Mouse (Mus musculus): ENCODE results near the gene Mfsd4b5.
"Not testable (repeated sequence)": the region's sequence is repeated elsewhere in the genome, so short reads cannot be mapped to it uniquely, and the experiment has no call there.

The Mfsd4b5 gene

DNA sequence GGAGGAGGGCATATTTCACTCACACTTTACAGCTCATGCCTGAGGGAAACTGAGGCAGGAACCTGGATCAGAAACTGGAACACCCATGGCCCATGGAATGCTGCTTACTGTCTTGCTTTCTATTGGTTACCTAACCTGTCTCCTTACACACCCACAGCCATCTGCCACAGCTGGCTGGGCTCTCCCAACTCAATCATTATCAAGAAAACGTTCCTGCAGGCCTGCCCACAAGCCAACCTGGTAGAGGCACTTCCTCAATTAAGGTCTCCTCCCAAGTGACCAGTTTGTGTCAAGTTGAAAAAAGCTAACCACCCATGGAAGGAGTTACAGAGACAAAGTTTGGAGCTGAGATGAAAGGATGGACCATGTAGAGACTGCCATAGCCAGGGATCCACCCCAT, 24.5 kb downstream of the Mfsd4b5 start:
- H3K27me3 ChIP-seq (ENCODE audit: insufficient read depth, low read length): peaks cover 46% of the 10 kb centered on the region
- H3K4me3 ChIP-seq (replicated peaks; ENCODE audit: low read length): no peak overlapping the region
- no peaks in the 10 kb centered on the region for H3K36me3 ChIP-seq (ENCODE audit: insufficient read depth, low read length)
- TF ChIP-seq POU5F1 (IDR thresholded peaks at IDR 0.05; ENCODE audit: borderline replicate concordance, low read length) (no peak), CTCF (conservative IDR thresholded peaks at IDR 0.05; ENCODE audit: low read length) (no peak), NANOG (IDR thresholded peaks at IDR 0.05; ENCODE audit: borderline replicate concordance, low read length) (no peak)
- peaks cover 14% of the 10 kb centered on the region; the same call in 1 of the 2 replicates for H3K4me1 ChIP-seq (replicated peaks; ENCODE audit: low read depth, low read length)
- H3K9me3 ChIP-seq (ENCODE audit: low read length): peaks cover 7% of the 10 kb centered on the region; the same call in 1 of the 2 replicates

DNA sequence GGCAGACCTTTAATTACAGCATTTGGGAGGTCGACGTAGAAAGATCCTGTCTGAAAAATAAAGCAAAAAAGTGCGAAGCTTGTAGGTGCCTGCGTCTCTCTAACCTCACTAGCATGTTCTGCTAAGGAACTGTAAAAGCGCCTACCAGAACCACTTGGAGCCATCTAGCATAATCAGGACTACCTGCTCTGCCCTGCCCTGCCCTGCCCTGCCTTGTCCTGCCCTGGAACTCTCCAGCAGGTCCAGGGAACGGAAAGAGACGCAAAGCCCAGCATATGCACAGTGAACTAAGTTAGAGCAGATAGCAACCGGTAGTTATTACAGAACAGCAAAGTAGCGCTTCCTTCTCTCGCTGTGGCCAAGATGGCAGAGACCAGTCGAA, 26.0 kb downstream of the Mfsd4b5 start:
- Histone ChIP-seq H3K4me1 (replicated peaks; ENCODE audit: low read depth, low read length) (peaks cover 14% of the 10 kb centered on the region; the same call in 1 of the 2 replicates), H3K27me3 (ENCODE audit: insufficient read depth, low read length) (peaks cover 41% of the 10 kb centered on the region), H3K36me3 (ENCODE audit: insufficient read depth, low read length) (no peaks in the 10 kb centered on the region), H3K4me3 (replicated peaks; ENCODE audit: low read length) (no peak overlapping the region), H3K9me3 (ENCODE audit: low read length) (peaks cover 7% of the 10 kb centered on the region; the same call in 1 of the 2 replicates)
- TF ChIP-seq POU5F1 (IDR thresholded peaks at IDR 0.05; ENCODE audit: borderline replicate concordance, low read length) (no peak), CTCF (conservative IDR thresholded peaks at IDR 0.05; ENCODE audit: low read length) (no peak), NANOG (IDR thresholded peaks at IDR 0.05; ENCODE audit: borderline replicate concordance, low read length) (no peak)

DNA sequence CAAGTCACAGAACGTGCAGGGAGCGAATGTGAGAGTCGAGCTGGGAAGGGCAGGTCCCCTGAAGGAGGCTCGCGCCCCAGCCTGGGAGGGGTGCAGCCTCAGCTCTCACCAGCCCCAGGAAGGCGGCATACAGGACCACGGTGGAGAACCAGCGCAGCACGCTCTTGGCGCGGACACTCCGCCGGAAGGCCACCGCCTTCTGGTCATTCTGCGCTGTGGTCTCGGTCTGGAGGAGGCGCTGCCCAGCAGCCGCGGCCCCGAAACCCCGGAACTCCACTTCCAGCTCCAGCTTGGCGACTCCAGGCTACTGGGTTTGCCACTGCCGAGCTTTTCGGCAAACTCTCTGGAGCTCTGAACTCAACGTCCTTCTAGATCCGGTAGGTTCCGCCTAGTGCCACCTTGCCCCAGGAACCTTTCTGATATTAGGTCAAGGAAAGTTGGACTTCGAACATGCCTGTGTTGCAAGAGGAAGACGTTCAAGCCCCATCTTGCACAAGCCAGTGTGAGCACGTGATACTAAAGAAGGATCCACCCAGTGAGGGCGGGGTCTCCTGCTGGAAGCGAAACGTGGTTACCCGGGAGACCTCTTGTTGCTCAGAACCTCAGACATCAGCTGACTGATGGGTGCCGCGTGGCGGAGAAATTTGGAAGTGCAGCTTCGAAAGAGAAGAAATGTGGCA, 26.5 kb downstream of the Mfsd4b5 start, which contains the start of gene Mfsd4b3:
Gene Mfsd4b3 (minus strand): TSS at position 393 of the 680 bp plus-strand sequence.
- H3K9me3 ChIP-seq (ENCODE audit: low read length): peaks cover 7% of the 10 kb centered on the region; the same call in 1 of the 2 replicates
- no peak for TF ChIP-seq POU5F1 (IDR thresholded peaks at IDR 0.05; ENCODE audit: borderline replicate concordance, low read length)
- TF ChIP-seq CTCF (conservative IDR thresholded peaks at IDR 0.05; ENCODE audit: low read length): peak; percentile 82
- peak within 1 kb of the TSS; percentile 82 for H3K4me3 ChIP-seq (replicated peaks; ENCODE audit: low read length)
- H3K4me1 ChIP-seq (replicated peaks; ENCODE audit: low read depth, low read length): peaks cover 14% of the 10 kb centered on the region; the same call in 1 of the 2 replicates
- no peaks in the 10 kb centered on the region for H3K36me3 ChIP-seq (ENCODE audit: insufficient read depth, low read length)
- H3K27me3 ChIP-seq (ENCODE audit: insufficient read depth, low read length): peaks cover 41% of the 10 kb centered on the region

DNA sequence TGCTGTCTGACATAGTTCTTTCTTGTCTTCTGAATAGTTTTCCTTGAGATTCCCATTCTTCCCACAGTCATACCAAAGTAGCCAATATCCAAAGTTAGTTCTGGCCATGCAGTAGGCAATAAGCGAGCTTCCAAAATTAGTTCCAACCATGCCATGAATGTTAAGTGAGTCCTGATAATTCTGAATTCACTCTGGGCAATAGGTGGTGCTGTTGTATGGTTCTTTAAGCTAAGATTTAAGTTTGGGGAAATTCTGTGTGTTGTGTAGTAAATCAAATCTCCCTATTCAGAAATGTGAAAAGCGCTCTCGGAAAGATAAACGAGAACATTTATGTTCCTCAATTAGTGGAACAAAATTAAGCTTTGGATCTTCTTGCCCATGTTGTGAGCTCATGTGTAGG, 28.2 kb downstream of the Mfsd4b5 start:
- TF ChIP-seq NANOG (IDR thresholded peaks at IDR 0.05; ENCODE audit: borderline replicate concordance, low read length): no peak
- H3K4me1 ChIP-seq (replicated peaks; ENCODE audit: low read depth, low read length): peaks cover 14% of the 10 kb centered on the region; the same call in 1 of the 2 replicates
- no peaks in the 10 kb centered on the region for H3K36me3 ChIP-seq (ENCODE audit: insufficient read depth, low read length)
- no peak overlapping the region for H3K4me3 ChIP-seq (replicated peaks; ENCODE audit: low read length)
- H3K27me3 ChIP-seq (ENCODE audit: insufficient read depth, low read length): peaks cover 38% of the 10 kb centered on the region
- H3K9me3 ChIP-seq (ENCODE audit: low read length): peaks cover 7% of the 10 kb centered on the region; the same call in 1 of the 2 replicates

DNA sequence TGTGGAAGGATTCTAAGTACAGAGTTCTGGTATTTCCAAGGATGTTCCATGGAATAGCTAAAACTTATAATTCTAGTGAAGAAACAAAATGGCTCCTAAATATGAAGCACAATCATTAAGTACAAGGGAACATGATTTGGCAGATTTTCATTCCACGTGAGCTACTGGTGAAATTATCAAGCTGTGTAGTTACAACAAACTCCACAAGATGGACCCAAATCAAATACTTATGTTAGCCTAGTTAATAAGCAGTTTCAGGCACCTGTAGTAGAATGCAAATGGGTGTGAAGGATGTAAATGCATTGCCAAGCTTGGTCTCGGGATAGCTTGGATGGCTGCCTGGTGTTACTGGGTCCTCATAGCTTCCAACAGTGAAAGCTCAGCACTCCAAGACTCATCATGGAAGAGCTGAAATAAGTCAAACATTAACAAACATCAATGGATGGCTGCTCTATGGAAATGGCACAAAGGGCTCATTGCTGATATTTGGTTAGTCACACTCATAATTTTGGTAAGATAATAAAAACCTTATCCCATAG, 30.0 kb downstream of the Mfsd4b5 start:
- Histone ChIP-seq H3K27me3 (ENCODE audit: insufficient read depth, low read length) (peaks cover 31% of the 10 kb centered on the region), H3K36me3 (ENCODE audit: insufficient read depth, low read length) (no peaks in the 10 kb centered on the region)

DNA sequence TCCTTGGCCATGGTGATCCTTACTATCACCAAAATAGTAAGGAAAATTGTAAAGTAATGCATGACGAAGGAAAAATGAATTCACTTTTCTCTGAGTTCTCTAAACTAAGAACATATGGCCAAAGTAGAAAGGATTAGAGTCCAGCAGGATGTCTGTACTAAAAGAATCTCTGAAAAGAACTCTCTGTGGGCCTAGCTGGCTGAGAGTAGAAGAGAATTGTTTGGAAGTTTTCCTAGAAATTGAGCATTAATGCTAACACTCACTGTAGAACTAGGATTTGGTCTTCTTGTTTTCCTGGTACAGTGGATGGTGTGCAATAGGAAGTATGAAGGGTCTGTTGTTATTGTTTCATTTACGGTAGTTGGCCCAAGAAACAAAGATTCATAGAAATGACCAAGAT, 31.3 kb downstream of the Mfsd4b5 start:
- Histone ChIP-seq H3K27me3 (ENCODE audit: insufficient read depth, low read length) (peaks cover 22% of the 10 kb centered on the region), H3K9me3 (ENCODE audit: low read length) (no peaks in the 10 kb centered on the region), H3K4me3 (replicated peaks; ENCODE audit: low read length) (no peak overlapping the region), H3K4me1 (replicated peaks; ENCODE audit: low read depth, low read length) (peaks cover 10% of the 10 kb centered on the region; the same call in 1 of the 2 replicates), H3K36me3 (ENCODE audit: insufficient read depth, low read length) (no peaks in the 10 kb centered on the region)
- no peak for TF ChIP-seq NANOG (IDR thresholded peaks at IDR 0.05; ENCODE audit: borderline replicate concordance, low read length)
- no peak for TF ChIP-seq CTCF (conservative IDR thresholded peaks at IDR 0.05; ENCODE audit: low read length)
- no peak for TF ChIP-seq POU5F1 (IDR thresholded peaks at IDR 0.05; ENCODE audit: borderline replicate concordance, low read length)

More for the DNA sequence above, 30.0 kb downstream of the Mfsd4b5 start:
- peaks cover 14% of the 10 kb centered on the region; the same call in 1 of the 2 replicates for H3K4me1 ChIP-seq (replicated peaks; ENCODE audit: low read depth, low read length)
- no peak overlapping the region for H3K4me3 ChIP-seq (replicated peaks; ENCODE audit: low read length)
- H3K9me3 ChIP-seq (ENCODE audit: low read length): peaks cover 7% of the 10 kb centered on the region; the same call in 1 of the 2 replicates
- TF ChIP-seq POU5F1 (IDR thresholded peaks at IDR 0.05; ENCODE audit: borderline replicate concordance, low read length): no peak
- no peak for TF ChIP-seq CTCF (conservative IDR thresholded peaks at IDR 0.05; ENCODE audit: low read length)
- TF ChIP-seq NANOG (IDR thresholded peaks at IDR 0.05; ENCODE audit: borderline replicate concordance, low read length): no peak

DNA sequence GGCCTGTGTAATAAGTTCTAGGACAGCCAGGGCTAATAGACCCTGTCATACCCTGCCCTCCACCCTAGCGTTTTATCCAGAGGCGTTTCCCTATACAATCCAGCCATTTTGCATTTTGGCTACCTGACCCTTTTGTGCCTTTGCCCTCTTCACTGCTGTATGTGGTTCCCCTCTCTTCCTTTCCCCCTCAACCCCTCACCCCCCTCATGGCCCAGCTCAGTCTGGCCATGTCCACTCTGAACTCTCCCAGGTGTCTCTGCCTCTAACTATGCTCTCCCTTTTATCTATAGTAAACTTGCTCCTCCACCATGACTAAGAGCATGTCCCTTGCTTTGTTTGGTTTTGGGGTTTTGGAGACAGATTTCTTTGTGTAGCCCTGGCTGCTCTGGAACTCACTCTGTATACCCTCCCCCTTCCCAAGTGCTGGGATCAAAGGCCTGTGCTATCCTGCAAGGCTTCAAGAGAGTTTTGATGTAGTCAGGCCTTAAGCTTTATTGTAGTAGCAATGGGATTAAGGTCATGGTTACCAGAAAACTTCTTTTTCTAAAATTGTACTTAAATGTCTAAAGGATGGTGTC, 37.0 kb downstream of the Mfsd4b5 start:
- no peak overlapping the region for H3K4me3 ChIP-seq (replicated peaks; ENCODE audit: low read length)
- H3K4me1 ChIP-seq (replicated peaks; ENCODE audit: low read depth, low read length): no peaks in the 10 kb centered on the region
- TF ChIP-seq NANOG (IDR thresholded peaks at IDR 0.05; ENCODE audit: borderline replicate concordance, low read length): no peak
- no peak for TF ChIP-seq POU5F1 (IDR thresholded peaks at IDR 0.05; ENCODE audit: borderline replicate concordance, low read length)
- TF ChIP-seq CTCF (conservative IDR thresholded peaks at IDR 0.05; ENCODE audit: low read length): no peak
- no peaks in the 10 kb centered on the region for H3K9me3 ChIP-seq (ENCODE audit: low read length)
- no peaks in the 10 kb centered on the region for H3K36me3 ChIP-seq (ENCODE audit: insufficient read depth, low read length)
- no peaks in the 10 kb centered on the region for H3K27me3 ChIP-seq (ENCODE audit: insufficient read depth, low read length)

DNA sequence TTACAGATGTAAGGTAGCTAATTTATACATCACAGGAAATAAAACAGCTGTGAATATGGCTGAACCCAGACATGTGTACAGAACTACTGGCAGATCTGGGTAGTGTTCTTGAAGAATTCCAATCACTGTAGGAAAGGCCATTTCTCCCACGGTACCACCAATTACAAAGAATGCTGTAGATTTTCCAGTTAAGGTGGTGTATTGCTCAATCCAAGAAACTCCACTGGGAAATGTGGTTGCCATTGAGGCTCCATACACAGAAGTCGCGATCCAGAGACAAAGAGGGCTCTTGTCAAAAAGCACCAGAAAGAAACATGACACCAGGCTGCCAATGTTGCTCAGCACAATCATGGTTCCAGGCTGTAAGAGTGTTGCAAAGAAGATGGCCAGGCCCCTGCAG, 39.3 kb downstream of the Mfsd4b5 start:
- H3K27me3 ChIP-seq (ENCODE audit: insufficient read depth, low read length); H3K36me3 ChIP-seq (ENCODE audit: insufficient read depth, low read length); H3K4me1 ChIP-seq (replicated peaks; ENCODE audit: low read depth, low read length); H3K9me3 ChIP-seq (ENCODE audit: low read length); H3K4me3 ChIP-seq (replicated peaks; ENCODE audit: low read length): not testable (repeated sequence)

All from E14TG2a.4 (cell line).